Mouse (Mus musculus) heart, embryonic 11.5 days (tissue): ENCODE data around the gene Mcoln2. TPM values are rescaled to one million over a fixed set of nuclear protein-coding genes. Genes with fewer than 3 reads are reported as not detected.

Experiments
- ATAC-seq: fragments of 200-750 bp; cut with Nextera tagmentation; replicated peaks from 2 replicates; pipeline ENCODE4 v1.8.0; 2017; ENCODE audit warnings: moderate library complexity; ENCODE audit not compliant: insufficient number of reproducible peaks, low FRiP score, low TSS enrichment
- H3K27ac ChIP-seq: fragments of 300-500 bp; sonication (generic); 2 replicates; pipeline ENCODE4 v1.5.1; 2014; ENCODE audit warnings: mild to moderate bottlenecking, low read depth, low read length
- H3K27me3 ChIP-seq: fragments of 300-500 bp; sonication (generic); 2 replicates; pipeline ENCODE4 v1.6.1; 2014; ENCODE audit warnings: mild to moderate bottlenecking, low read length, mixed read lengths; ENCODE audit not compliant: control insufficient read depth, insufficient read depth
- H3K36me3 ChIP-seq: fragments of 300-500 bp; sonication (generic); 2 replicates; pipeline ENCODE4 v1.6.1; 2014; ENCODE audit warnings: mild to moderate bottlenecking, low read length, moderate library complexity, mixed read lengths; ENCODE audit not compliant: control insufficient read depth, insufficient read depth
- H3K4me1 ChIP-seq: fragments of 300-500 bp; sonication (generic); 2 replicates; pipeline ENCODE4 v1.6.1; 2014; ENCODE audit warnings: low read length; ENCODE audit not compliant: control insufficient read depth, insufficient read depth
- H3K4me2 ChIP-seq: fragments of 300-500 bp; sonication (generic); 2 replicates; pipeline ENCODE4 v1.6.1; 2014; ENCODE audit warnings: mild to moderate bottlenecking, moderate library complexity
- H3K4me3 ChIP-seq: fragments of 300-500 bp; sonication (generic); 2 replicates; pipeline ENCODE4 v1.5.1; 2014; ENCODE audit warnings: low read depth, low read length
- H3K9ac ChIP-seq: fragments of 300-500 bp; sonication (generic); 2 replicates; pipeline ENCODE4 v1.6.1; 2014; ENCODE audit warnings: mild to moderate bottlenecking, low read depth, low read length, moderate library complexity
- H3K9me3 ChIP-seq: fragments of 300-500 bp; sonication (generic); replicated peaks from 2 replicates; pipeline ENCODE4 v1.6.1; 2016; ENCODE audit warnings: low read length; ENCODE audit not compliant: control insufficient read depth
- WGBS: fragments of 180-500 bp; shearing (Covaris S2); extraction: QIAGEN DNeasy Blood & Tissue Kit; methylation state at CpG from one replicate; pipeline ENCODE4 v1.1.7; 2014; ENCODE audit not compliant: insufficient replicate concordance; 5-methylcytosine and 5-hydroxymethylcytosine counted together
- polyA plus RNA-seq: library from polyadenylated mRNA; unstranded; fragments of >200 nt; fragmentation: Nextera tagmentation; extraction: Ambion mirVana; gene quantifications from 2 replicates; pipeline ENCODE4 v1.2.1, GENCODE M21; 2014

The Mcoln2 gene
- polyA plus RNA-seq, 1 experiment from 2014 or later: 0.27 TPM

- no peaks in the 10 kb centered on the region for H3K9me3 ChIP-seq
- H3K27ac ChIP-seq: no peak overlapping the region
- 51% methylated on average over 4 of the region's 4 CpGs for WGBS
- no peaks in the 10 kb centered on the region for H3K36me3 ChIP-seq
- H3K9ac ChIP-seq: no peak overlapping the region
- no peak overlapping the region for H3K4me2 ChIP-seq
- H3K27me3 ChIP-seq: no peaks in the 10 kb centered on the region
- H3K4me1 ChIP-seq: peaks cover 27% of the 10 kb centered on the region
- no peak overlapping the region for H3K4me3 ChIP-seq
- ATAC-seq: no peak
Observed at GRCm38 (mm10) chr3:146233741-146234140, 84.1 kb downstream of the Mcoln2 start.

GRCm38 (mm10) chr3:146234530-146234929 lies 84.9 kb downstream of the Mcoln2 start:
- WGBS: 66% methylated on average over 10 of the region's 10 CpGs
- peaks cover 27% of the 10 kb centered on the region for H3K4me1 ChIP-seq
- no peaks in the 10 kb centered on the region for H3K36me3 ChIP-seq
- no peak for ATAC-seq
- no peaks in the 10 kb centered on the region for H3K9me3 ChIP-seq
- no peaks in the 10 kb centered on the region for H3K27me3 ChIP-seq
- H3K27ac ChIP-seq: no peak overlapping the region
- no peak overlapping the region for H3K9ac ChIP-seq
- no peak overlapping the region for H3K4me3 ChIP-seq
- H3K4me2 ChIP-seq: no peak overlapping the region

GRCm38 (mm10) chr3:146236280-146236679 lies 86.6 kb downstream of the Mcoln2 start:
- Histone ChIP-seq H3K27ac (no peak overlapping the region), H3K4me3 (no peak overlapping the region), H3K4me2 (no peak overlapping the region), H3K9ac (no peak overlapping the region), H3K9me3 (no peaks in the 10 kb centered on the region), H3K27me3 (no peaks in the 10 kb centered on the region), H3K4me1 (peaks cover 28% of the 10 kb centered on the region), H3K36me3 (peaks cover 6% of the 10 kb centered on the region; the same call in 1 of the 2 replicates)
- no peak for ATAC-seq
- WGBS: 58% methylated on average over 8 of the region's 8 CpGs

GRCm38 (mm10) chr3:146237676-146238075 lies 88.0 kb downstream of the Mcoln2 start:
- H3K27me3 ChIP-seq: no peaks in the 10 kb centered on the region
- peaks cover 20% of the 10 kb centered on the region for H3K4me1 ChIP-seq
- no peaks in the 10 kb centered on the region for H3K9me3 ChIP-seq
- 79% methylated on average over 5 of the region's 5 CpGs for WGBS
- no peak overlapping the region for H3K9ac ChIP-seq
- ATAC-seq: no peak
- H3K27ac ChIP-seq: no peak overlapping the region
- H3K4me2 ChIP-seq: no peak overlapping the region
- H3K4me3 ChIP-seq: no peak overlapping the region
- peaks cover 6% of the 10 kb centered on the region; the same call in 1 of the 2 replicates for H3K36me3 ChIP-seq

- no peak for ATAC-seq
- H3K4me1 ChIP-seq: peaks cover 6% of the 10 kb centered on the region; the same call in 1 of the 2 replicates
- H3K4me2 ChIP-seq: no peak overlapping the region
- no peak overlapping the region for H3K4me3 ChIP-seq
- 72% methylated on average over 1 of the region's 1 CpGs for WGBS
- H3K9ac ChIP-seq: no peak overlapping the region
- no peaks in the 10 kb centered on the region for H3K9me3 ChIP-seq
- H3K36me3 ChIP-seq: peaks cover 6% of the 10 kb centered on the region; the same call in 1 of the 2 replicates
- H3K27ac ChIP-seq: no peak overlapping the region
- no peaks in the 10 kb centered on the region for H3K27me3 ChIP-seq
Observed at GRCm38 (mm10) chr3:146244630-146245029, 95.0 kb downstream of the Mcoln2 start.

Other genes with a start within 250 kb of the Mcoln2 start
- 45.9 and 46.4 TPM in 2 replicates for gene Bcl10, start 227.0 kb upstream of the Mcoln2 start, polyA plus RNA-seq
- 44.0 and 47.1 TPM in 2 replicates for gene 2410004B18Rik, start 211.8 kb upstream of the Mcoln2 start, polyA plus RNA-seq
- gene Syde2, start 162.0 kb upstream of the Mcoln2 start, polyA plus RNA-seq: 5.3 and 5.8 TPM in 2 replicates
- 0.21 TPM in 1 of 2 replicates, not detected in the other for gene Wdr63, start 41.7 kb upstream of the Mcoln2 start, polyA plus RNA-seq
- gene Mcoln3, start 32.4 kb upstream of the Mcoln2 start, polyA plus RNA-seq: 0.97 and 2.4 TPM in 2 replicates
- gene Lpar3, start 71.1 kb downstream of the Mcoln2 start, polyA plus RNA-seq: 39.9 and 49.7 TPM in 2 replicates